Mouse (Mus musculus): ENCODE results near the gene Rgma.

- TF ChIP-seq POLR2A (IDR thresholded peaks at IDR 0.05; ENCODE audit: low read depth, low read length) (no peak), JUN (IDR thresholded peaks at IDR 0.05; ENCODE audit: insufficient read depth, low read depth, low read length) (no peak), ZNF384 (IDR thresholded peaks at IDR 0.05; ENCODE audit: low read depth, low read length) (no peak), EP300 (IDR thresholded peaks at IDR 0.05; ENCODE audit: low read length) (no peak), NRF1 (IDR thresholded peaks at IDR 0.05; ENCODE audit: low read depth, low read length) (no peak), RAD21 (IDR thresholded peaks at IDR 0.05; ENCODE audit: low read depth, low read length) (no peak), USF2 (conservative IDR thresholded peaks at IDR 0.05; ENCODE audit: low read depth, low read length) (no peak), CTCF (conservative IDR thresholded peaks at IDR 0.05 in 1 of 2, IDR thresholded peaks at IDR 0.05 in 1 of 2; ENCODE audit: low read depth in 2 of 2, low read length in 2 of 2) (no peak), E2F4 (IDR thresholded peaks at IDR 0.05; ENCODE audit: insufficient replicate concordance, low read depth, low read length) (no peak), PAX5 (IDR thresholded peaks at IDR 0.05; ENCODE audit: low read length) (no peak), IRF4 (IDR thresholded peaks at IDR 0.05; ENCODE audit: low read depth, low read length) (no peak), ZC3H11A (IDR thresholded peaks at IDR 0.05; ENCODE audit: low read depth, low read length) (no peak), KAT2A (IDR thresholded peaks at IDR 0.05; ENCODE audit: insufficient replicate concordance, low read length) (no peak), MAX (IDR thresholded peaks at IDR 0.05; ENCODE audit: low read length) (no peak)
Measured at GRCm38 (mm10) chr7:73382843-73383242, 7.5 kb downstream of the Rgma start.
